Mouse (Mus musculus): ENCODE measurements around the gene Axl. TPM values are rescaled to one million over a fixed set of nuclear protein-coding genes. Genes with fewer than 3 reads are reported as not detected.

Axl gene
- polyA plus RNA-seq, 1 experiment from 2014 or later: 110 TPM

DNA sequence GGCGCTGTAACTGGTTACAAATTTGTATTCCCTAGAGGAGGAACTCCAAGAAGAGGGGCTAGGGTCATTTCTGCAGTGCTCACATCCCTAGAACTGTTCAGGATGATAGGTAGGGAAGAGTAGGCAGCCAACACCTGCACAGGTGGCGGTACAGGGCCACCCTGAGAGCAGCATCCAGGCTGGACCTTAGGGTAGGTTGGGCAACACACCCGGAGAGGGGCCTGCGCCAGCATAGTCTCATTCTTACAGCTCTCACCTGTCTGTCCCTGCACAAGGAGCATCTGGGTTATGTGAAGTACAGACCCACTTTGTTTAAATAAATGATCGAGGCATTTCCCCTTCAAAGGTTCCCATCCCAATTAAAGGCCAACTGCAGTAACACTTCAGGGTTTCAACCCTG lies 67.7 kb downstream of the Axl start:
- no peak overlapping the region for H3K9ac ChIP-seq (ENCODE audit: low read depth, low read length)
- H3K36me3 ChIP-seq (ENCODE audit: insufficient read depth, low read length): peaks cover 51% of the 10 kb centered on the region
- ATAC-seq (replicated peaks; ENCODE audit: low FRiP score, low read depth) (no peak), DNase-seq (ENCODE audit: low spot score) (no peak)
- H3K27me3 ChIP-seq (ENCODE audit: insufficient read depth, low read length): no peaks in the 10 kb centered on the region
- peaks cover 8% of the 10 kb centered on the region; the same call in 1 of the 2 replicates for H3K4me1 ChIP-seq (replicated peaks; ENCODE audit: insufficient read depth, low read length)
- TF ChIP-seq CTCF (IDR thresholded peaks at IDR 0.05; ENCODE audit: low read depth): no peak
- no peak overlapping the region for H3K27ac ChIP-seq
- no peak overlapping the region for H3K4me2 ChIP-seq (ENCODE audit: low read length)
- no peak overlapping the region for H3K4me3 ChIP-seq (replicated peaks; ENCODE audit: low read depth, low read length)
- H3K9me3 ChIP-seq (replicated peaks; ENCODE audit: low read length): no peaks in the 10 kb centered on the region
- 90% methylated on average over 5 of the region's 5 CpGs for WGBS

DNA sequence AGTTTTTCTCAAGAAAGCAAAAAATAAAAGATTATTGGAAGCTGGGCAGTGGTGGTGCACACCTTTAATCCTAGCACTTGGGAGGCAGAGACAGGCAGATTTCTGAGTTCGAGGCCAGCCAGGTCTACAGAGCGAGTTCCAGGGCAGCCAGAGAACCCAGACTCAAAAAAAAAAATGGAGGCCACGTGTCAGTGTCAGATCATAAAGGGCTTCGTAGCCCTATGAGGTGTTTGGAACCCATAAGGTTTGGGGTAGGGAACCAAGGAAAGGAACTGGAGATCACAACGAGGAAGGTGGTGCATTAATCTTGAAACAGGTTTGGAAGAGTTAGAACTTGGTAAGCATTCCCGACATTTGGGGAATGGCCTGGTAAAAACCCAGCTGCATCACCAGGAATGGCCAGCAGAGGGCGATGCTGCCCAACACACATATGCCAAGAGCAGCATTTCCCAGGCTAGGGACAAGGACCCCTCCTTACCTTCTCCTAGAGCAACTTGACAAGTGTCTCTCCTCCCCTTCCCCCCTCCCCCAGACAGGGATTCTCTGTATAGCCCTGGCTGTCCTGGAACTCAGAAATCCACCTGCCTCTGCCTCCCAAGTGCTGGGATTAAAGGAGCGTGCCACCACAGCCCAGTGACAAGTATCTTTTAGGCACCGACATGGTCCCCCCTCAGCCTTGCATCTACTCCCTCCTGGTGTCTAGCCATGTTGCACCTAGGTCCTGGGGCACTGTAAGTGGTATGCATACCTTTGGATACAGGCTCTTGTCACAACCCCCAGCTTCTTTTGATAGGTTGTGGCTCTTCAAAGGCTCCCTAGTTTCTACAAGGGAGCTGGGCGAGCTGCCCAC lies 68.5 kb downstream of the Axl start:
- Histone ChIP-seq H3K4me3 (replicated peaks; ENCODE audit: low read depth, low read length) (no peak overlapping the region), H3K27ac (peak overlapping the region; percentile 26), H3K9me3 (replicated peaks; ENCODE audit: low read length) (no peaks in the 10 kb centered on the region), H3K27me3 (ENCODE audit: insufficient read depth, low read length) (no peaks in the 10 kb centered on the region), H3K4me1 (replicated peaks; ENCODE audit: insufficient read depth, low read length) (peaks cover 8% of the 10 kb centered on the region; the same call in 1 of the 2 replicates), H3K36me3 (ENCODE audit: insufficient read depth, low read length) (peaks cover 51% of the 10 kb centered on the region), H3K9ac (ENCODE audit: low read depth, low read length) (no peak overlapping the region), H3K4me2 (ENCODE audit: low read length) (no peak overlapping the region)
- ATAC-seq (replicated peaks; ENCODE audit: low FRiP score, low read depth) (no peak; the same call in 1 of the 2 replicates), DNase-seq (ENCODE audit: low spot score) (peak; percentile 79)
- TF ChIP-seq CTCF (IDR thresholded peaks at IDR 0.05; ENCODE audit: low read depth): peak; percentile 92
- 61% methylated on average over 10 of the region's 10 CpGs for WGBS

DNA sequence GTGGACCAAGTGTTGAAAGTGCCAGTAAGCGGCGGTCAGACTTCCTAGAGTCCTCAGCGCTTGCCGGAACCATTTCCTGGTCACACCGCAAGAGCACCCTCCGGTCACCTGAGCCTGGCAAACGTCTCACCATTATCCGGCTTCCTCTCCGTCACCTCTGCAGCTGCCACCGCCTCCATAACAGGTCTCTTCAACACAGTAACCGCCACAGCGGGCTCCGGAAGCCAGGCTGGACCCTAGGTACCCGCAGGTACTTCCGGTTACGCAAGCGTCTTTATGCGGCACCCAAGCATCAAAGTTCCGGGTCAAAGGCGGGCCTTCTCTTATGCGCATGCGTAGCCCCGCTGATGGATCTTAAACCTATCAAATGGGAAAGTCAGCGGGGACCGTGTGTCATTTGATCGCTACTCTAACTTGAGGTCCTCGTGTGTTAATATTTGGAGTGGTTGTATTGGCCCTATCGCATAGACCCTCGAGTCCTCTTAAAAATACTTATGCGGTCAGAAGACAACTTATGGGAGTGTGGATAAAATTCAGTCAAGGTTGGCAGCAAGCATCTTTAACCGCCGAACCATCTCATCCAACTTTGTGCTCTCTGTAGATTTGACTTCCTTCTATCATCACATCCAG lies 69.6 kb downstream of the Axl start, which contains the start of gene Ccdc97:
TSS of gene Ccdc97 (minus strand) at position 301 of the 630 bp plus-strand sequence.
- peaks cover 51% of the 10 kb centered on the region for H3K36me3 ChIP-seq (ENCODE audit: insufficient read depth, low read length)
- H3K4me3 ChIP-seq (replicated peaks; ENCODE audit: low read depth, low read length): peak within 1 kb of the TSS; percentile 66
- peak within 1 kb of the TSS; percentile 83 for H3K4me2 ChIP-seq (ENCODE audit: low read length)
- peaks cover 8% of the 10 kb centered on the region; the same call in 1 of the 2 replicates for H3K4me1 ChIP-seq (replicated peaks; ENCODE audit: insufficient read depth, low read length)
- 4% methylated on average over 32 of the region's 32 CpGs for WGBS
- no peak for TF ChIP-seq CTCF (IDR thresholded peaks at IDR 0.05; ENCODE audit: low read depth)
- ATAC-seq (replicated peaks; ENCODE audit: low FRiP score, low read depth) (peak; percentile 80), DNase-seq (ENCODE audit: low spot score) (peak; percentile 97)
- peak within 1 kb of the TSS; percentile 71 for H3K9ac ChIP-seq (ENCODE audit: low read depth, low read length)
- H3K27me3 ChIP-seq (ENCODE audit: insufficient read depth, low read length): no peaks in the 10 kb centered on the region
- H3K9me3 ChIP-seq (replicated peaks; ENCODE audit: low read length): no peaks in the 10 kb centered on the region
- H3K27ac ChIP-seq: peak within 1 kb of the TSS; percentile 90

DNA sequence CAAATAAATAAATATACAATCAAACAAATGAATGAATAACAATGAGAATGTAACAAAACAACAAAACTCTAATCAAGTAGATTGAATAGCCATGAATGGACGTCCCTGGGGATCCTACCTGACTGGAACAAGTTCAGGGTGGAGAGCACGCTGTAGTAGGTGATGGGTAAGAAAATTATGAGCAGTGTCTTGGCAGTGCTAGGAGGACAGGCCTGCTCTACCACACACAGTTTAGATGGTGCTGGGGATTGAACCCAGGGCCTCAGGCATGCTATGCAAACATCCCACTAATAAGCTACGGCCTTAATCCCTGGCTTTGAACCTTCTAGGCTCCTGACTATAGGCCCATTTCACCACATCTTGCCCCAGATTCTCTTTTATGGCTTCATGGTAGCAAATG lies 71.0 kb downstream of the Axl start:
- no peak overlapping the region for H3K4me3 ChIP-seq (replicated peaks; ENCODE audit: low read depth, low read length)
- ATAC-seq (replicated peaks; ENCODE audit: low FRiP score, low read depth): no peak
- H3K4me1 ChIP-seq (replicated peaks; ENCODE audit: insufficient read depth, low read length): peaks cover 8% of the 10 kb centered on the region; the same call in 1 of the 2 replicates
- H3K27ac ChIP-seq: no peak overlapping the region
- no peak for TF ChIP-seq CTCF (IDR thresholded peaks at IDR 0.05; ENCODE audit: low read depth)
- H3K9ac ChIP-seq (ENCODE audit: low read depth, low read length): 0 out of 2 replicates have a peak overlapping the region, but pooled peaks have one; percentile 71
- H3K27me3 ChIP-seq (ENCODE audit: insufficient read depth, low read length): no peaks in the 10 kb centered on the region
- peaks cover 50% of the 10 kb centered on the region for H3K36me3 ChIP-seq (ENCODE audit: insufficient read depth, low read length)
- DNase-seq (ENCODE audit: low spot score): no peak
- whole genome bisulfite sequencing: 86% methylated on average over 3 of the region's 3 CpGs
- H3K4me2 ChIP-seq (ENCODE audit: low read length): peak overlapping the region; percentile 83
- no peaks in the 10 kb centered on the region for H3K9me3 ChIP-seq (replicated peaks; ENCODE audit: low read length)

DNA sequence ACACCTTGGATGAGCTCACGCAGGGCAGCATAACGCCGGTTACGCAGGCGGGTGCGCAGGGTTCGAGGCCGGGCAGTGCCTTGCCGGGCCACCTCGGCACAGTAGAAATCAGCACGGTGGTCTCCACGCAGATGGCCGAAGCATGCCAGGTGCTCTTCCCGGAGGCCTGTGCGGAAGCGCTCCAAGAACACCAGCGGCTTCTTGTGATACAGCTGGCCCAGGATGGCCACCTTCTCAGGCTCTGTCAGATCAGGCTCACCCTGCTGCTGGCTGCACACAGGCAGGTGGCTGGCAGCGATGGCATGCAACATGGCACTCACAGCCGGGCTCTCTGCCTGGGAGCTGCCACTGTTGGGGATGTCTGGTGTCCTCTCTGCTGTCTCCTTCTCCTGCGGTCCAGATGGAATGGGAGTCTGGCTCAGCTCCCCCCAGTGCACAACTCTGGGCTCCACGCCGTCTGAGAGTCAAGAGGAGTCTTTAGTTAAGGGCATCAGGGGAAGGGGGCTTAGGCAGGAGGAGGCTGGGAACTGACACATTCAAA lies 72.7 kb downstream of the Axl start:
- no peak for ATAC-seq (replicated peaks; ENCODE audit: low FRiP score, low read depth)
- DNase-seq (ENCODE audit: low spot score): no peak
- peaks cover 47% of the 10 kb centered on the region for H3K36me3 ChIP-seq (ENCODE audit: insufficient read depth, low read length)

DNA sequence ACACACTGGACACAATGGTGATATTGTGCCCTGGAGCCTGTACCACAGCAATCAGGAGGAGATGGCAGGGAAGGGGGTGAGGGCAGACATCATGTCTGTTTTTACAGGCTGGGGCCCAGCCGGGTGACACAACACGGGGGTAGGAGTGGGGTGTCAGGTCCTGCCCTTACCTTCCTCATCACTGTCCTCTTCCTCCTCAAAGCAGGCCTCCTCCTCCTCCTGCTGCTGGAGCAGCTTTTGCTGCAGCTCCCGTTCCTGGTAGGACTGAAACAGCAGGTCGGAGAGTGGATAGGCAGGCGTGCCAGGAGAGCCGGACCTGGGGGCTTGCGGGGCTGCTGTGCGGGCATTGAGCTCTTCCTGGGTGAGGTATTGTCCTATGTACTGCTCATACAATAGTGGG lies 73.9 kb downstream of the Axl start:
- Histone ChIP-seq H3K9me3 (replicated peaks; ENCODE audit: low read length) (no peaks in the 10 kb centered on the region), H3K4me3 (replicated peaks; ENCODE audit: low read depth, low read length) (no peak overlapping the region), H3K36me3 (ENCODE audit: insufficient read depth, low read length) (peaks cover 43% of the 10 kb centered on the region), H3K4me2 (ENCODE audit: low read length) (no peak overlapping the region), H3K9ac (ENCODE audit: low read depth, low read length) (no peak overlapping the region), H3K4me1 (replicated peaks; ENCODE audit: insufficient read depth, low read length) (peaks cover 12% of the 10 kb centered on the region), H3K27me3 (ENCODE audit: insufficient read depth, low read length) (no peaks in the 10 kb centered on the region), H3K27ac (no peak overlapping the region)
- DNase-seq (ENCODE audit: low spot score): no peak
- no peak for TF ChIP-seq CTCF (IDR thresholded peaks at IDR 0.05; ENCODE audit: low read depth)
- WGBS: 93% methylated on average over 8 of the region's 8 CpGs
- no peak for ATAC-seq (replicated peaks; ENCODE audit: low FRiP score, low read depth)

More for the DNA sequence above, 72.7 kb downstream of the Axl start:
- H3K27me3 ChIP-seq (ENCODE audit: insufficient read depth, low read length): no peaks in the 10 kb centered on the region
- H3K4me1 ChIP-seq (replicated peaks; ENCODE audit: insufficient read depth, low read length): peaks cover 12% of the 10 kb centered on the region; the same call in 1 of the 2 replicates
- 96% methylated on average over 22 of the region's 22 CpGs for WGBS
- H3K4me3 ChIP-seq (replicated peaks; ENCODE audit: low read depth, low read length): no peak overlapping the region
- no peak for TF ChIP-seq CTCF (IDR thresholded peaks at IDR 0.05; ENCODE audit: low read depth)
- H3K9ac ChIP-seq (ENCODE audit: low read depth, low read length): no peak overlapping the region
- no peaks in the 10 kb centered on the region for H3K9me3 ChIP-seq (replicated peaks; ENCODE audit: low read length)
- no peak overlapping the region for H3K27ac ChIP-seq
- H3K4me2 ChIP-seq (ENCODE audit: low read length): no peak overlapping the region

All from kidney, postnatal 0 days (tissue).